Mouse (Mus musculus) regulatory T cell (primary cell): ENCODE measurements around the gene Cbarp.

ENCODE experiments used
- in situ Hi-C: fragments of 300-600 bp; cut with MboI, MseI; formaldehyde crosslinking; loops from one replicate; pipeline ENCODE4 v1.15.1; 2025; ENCODE audit warnings: high pct_unique_total_duplicates

The Cbarp gene

DNA sequence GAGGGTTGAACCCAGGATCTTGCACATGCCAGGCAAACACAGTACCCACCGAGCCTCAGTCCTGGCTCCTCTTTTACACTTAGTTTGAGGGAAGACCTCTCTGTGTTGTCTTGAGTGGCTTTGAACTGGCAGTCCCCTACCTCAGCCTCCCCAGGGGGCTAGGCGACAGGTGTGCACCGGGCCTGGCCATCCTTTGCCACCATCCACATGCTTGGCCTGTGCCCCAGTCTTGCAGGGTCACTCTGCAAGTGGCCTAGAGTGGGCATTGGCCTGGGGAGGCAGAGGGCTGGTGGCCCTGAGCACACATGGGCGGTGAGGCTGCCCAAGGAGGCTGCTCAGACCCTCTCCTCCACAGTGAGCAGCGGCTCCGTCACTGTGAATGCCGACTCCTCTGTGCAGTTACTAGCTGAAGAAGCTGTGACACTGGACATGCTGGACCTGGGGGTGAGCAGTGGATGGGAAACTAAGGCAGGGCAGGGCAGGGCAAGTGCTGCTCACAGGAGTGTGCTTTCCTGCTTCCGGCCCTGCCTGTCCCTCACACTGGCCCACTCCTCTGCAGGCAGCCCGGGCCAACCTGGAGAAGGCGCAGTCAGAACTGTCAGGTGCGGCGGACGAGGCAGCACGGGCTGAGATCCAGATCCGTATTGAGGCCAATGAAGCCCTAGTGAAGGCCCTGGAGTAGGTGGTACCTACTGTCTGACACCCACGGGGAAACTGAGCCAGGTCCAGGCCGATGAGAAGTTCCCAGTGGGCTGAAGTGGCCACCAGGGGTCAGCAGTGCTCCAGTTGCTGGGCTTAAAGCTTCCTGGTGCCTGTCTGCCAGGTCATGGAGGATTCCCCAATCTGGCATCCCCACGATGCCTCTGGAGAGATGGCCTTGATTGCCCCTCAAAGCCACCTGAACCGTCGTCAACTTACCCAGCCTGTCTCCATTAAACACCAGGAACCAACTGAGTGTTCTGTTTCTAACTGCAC is 4.5 kb upstream of the Cbarp start:
- in situ Hi-C loops = loop anchor here (5.0 kb wide), 1 partner anchor 158 kb away; the partner anchor contains the start of gene Cnn2

DNA sequence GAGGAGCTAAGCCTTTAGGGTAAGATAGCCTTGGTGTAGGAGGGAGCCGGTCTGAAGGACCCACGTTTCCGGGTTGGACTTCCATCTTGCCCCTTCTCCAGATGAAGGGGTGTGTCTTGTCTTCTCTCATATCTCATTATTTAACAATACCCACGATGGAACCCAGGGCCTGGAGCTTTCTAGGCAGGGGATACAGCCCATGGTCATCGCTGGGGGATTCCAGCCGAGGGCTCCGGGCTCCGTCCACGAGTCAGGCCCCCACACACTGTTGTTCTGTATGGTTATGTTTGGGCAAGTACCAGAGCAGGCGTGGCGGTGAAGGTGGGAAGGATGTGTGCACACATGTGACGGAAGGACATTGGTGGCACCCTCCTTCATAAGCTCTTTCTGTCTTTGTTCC is 3.5 kb upstream of the Cbarp start:
- in situ Hi-C loops = loop anchor here (5.0 kb wide), 1 partner anchor 157 kb away; the partner anchor contains the start of gene Cnn2

DNA sequence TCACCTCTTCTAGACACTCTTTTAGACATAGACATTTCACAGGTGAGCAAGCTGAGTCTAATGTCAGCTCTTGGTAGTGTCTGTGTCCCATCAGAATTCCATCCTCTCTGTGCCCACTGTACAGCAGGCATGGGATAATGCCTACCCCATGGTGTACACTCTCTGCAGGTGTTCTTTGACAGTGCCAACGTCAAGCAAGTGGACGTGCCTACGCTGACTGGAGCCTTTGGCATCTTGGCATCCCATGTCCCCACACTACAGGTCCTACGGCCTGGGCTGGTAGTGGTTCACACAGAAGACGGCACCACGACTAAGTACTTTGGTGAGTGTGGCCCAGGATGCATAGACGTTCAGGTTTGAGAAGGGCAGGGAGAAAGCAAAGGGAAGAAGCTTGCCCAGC is 3.0 kb upstream of the Cbarp start:
- in situ Hi-C loops = loop anchor here (5.0 kb wide), 1 partner anchor 156 kb away; the partner anchor contains the start of gene Cnn2

DNA sequence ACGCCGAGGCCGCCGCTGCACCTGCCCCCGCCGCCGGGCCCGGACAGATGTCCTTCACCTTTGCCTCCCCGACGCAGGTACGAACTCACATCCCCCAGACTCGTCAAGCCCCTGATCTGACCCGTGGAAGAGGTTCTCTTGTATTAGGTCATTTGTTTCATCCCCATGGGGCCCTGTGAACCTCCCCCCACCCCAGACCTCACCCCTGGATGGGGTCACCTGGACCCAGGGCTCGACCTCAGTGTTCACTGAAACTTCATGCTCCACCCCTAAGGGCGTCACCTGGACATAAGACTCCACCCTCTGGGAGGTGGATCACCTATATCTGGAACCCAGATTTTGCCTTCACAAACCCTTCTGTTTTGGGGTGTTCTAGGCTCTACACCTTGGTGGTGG is 1.9 kb upstream of the Cbarp start:
- in situ Hi-C loops = loop anchor here (5.0 kb wide), 1 partner anchor 155 kb away; the partner anchor contains the start of gene Cnn2

DNA sequence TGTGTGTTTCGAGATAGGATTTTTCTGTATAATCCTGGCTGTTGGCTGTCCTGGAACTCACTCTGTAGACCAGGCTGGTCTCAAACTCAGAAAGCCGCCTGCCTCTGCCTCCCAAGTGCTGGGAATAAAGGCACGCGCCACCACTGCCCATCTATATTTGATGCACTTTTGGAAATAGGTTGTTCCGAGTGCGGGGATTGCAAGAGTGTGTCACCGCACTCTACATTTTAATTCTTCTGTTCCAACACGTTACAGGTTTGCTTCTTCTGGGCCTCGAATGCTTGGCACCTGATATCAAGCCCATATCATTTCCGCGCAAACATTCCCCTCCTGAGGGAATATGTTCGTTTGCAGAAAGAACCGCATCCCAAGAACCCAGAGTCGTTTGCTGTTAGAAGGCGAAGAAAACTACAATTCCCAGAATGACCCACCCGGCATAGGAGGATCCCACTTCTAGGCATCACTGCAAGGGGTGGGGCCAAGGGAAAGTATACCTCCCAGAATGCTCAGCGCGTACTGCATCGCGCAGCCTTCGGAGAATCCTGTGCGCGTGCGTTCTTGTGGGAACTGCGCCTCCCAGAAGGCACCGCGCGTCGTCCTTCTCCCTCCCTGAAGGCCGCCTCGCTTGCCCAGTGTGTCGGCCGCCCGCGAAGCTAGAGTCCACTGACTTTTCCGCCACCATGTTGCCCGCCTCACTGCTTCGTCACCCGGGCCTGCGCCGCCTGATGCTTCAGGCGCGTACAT is 1.3 kb upstream of the Cbarp start:
- in situ Hi-C loops = loop anchor here (5.0 kb wide), 1 partner anchor 155 kb away; the partner anchor contains the start of gene Cnn2

DNA sequence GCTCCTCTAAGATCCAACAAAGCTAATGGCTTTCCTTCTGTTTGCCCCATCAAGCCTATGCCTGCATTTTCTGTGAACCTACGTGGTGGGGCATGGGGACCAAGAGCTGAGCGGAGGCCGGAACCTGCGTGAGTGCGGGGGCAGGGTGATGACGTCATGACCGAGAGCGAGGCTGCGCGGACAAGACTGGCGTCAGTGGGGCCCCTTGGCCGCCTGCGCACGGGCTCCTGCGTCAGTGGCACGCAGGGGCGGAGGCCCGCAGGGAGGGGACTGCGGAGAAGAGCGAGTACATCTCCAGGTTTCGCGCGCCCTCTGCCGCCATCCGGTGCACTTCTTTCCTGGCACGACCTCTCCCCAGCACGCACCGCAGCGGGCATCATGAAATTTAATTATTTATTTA is 608 bp upstream of the Cbarp start:
- in situ Hi-C loops = loop anchor here (5.0 kb wide), 1 partner anchor 154 kb away; the partner anchor contains the start of gene Cnn2

DNA sequence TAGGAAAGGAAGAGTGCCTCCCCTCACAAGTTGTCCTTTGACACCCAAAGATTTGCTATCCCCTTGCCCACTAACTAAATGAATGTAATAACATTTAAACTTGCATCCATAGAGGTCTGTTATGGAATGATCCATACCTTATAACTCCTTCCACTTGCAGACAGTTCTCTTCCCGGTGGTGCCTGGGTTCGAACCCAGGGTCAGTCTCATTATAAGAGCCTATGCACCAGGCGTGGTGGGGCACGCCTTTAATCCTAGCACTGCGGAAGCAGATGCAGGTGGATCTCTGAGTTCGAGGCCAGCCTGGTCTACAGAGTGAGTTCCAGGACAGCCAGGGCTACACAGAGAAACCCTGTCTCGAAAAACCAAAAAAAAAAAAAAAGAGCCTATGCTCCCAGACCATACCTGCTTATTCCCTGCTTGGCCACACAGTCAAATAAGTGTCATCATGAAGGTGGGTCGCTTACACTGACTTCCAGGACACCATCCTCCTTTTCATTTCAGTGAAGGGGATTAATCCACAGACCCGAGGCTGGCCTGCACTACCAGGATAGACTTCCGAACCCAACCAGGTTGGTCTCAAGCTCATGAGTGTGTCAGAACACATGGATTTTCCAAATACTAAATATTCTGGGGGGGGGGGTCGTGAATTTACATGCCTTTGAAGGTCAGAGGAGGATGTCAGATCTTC is 515 bp downstream of the Cbarp start:
- in situ Hi-C loops = loop anchor here (5.0 kb wide), 1 partner anchor 153 kb away; the partner anchor contains the start of gene Cnn2

DNA sequence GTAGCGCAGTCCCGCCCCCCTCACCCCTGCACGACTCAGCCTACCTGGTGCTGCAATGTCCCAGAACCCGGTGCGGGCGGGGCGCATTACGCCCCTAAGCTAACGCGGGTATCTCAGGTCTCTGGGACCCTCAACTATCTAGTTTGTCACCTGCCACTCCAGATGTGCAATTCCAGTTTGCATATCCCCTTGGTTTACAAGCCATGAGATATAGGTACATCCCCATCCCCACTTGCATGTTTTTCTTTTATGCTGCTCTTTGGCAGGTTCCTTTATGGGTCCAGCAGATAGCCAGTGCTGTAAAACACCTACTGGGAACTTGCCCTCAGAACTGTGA is 1.2 kb downstream of the Cbarp start:
- in situ Hi-C loops = no loop called here

DNA sequence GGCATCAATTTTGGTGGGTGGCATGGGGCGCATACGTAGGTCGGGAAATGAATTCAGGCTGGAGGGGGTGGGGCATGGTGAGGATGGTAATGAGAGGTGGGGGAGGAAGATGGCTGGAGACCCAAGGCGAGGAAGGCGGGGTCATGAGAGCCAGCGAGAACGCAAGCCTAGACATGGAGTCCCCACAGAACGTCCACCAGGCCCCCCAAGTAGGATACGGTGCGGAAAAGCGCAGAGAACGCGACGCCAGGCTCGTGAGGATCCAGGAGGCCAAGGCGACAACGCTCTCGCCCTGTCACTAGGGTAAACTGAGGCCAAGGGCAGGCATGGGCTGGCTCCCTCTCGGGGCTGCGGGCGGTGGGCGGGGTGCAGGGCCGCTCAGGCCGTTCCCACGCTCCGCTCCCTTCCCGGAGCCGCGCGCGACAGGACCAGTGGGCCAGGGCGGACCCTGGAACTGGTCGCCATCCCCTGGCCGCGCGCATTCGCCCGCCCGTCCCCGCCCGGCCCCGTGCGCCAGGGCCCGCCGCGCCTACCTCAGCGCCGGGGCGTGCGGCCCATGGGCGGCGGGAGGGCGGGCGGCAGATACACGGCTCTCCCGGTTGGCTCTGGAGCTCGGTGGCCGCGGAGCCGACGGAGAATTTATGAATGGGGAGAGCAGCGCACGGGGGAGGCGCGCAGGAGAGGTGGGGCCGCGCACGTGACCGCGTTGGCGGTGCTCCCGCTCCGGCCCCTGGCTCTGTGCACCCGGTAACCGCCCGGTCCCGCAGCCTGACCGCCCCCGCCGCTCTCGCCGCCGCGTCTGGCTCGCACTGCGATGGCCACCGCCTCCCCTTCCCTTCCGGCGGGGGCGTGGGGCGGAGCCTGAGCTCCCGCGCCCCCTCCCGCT is 1.8 kb downstream of the Cbarp start, which contains the start of gene Atp5d:
Gene Atp5d, plus strand, starts transcription at position 80 of the 886 bp plus-strand sequence.
- in situ Hi-C loops = no loop called here

DNA sequence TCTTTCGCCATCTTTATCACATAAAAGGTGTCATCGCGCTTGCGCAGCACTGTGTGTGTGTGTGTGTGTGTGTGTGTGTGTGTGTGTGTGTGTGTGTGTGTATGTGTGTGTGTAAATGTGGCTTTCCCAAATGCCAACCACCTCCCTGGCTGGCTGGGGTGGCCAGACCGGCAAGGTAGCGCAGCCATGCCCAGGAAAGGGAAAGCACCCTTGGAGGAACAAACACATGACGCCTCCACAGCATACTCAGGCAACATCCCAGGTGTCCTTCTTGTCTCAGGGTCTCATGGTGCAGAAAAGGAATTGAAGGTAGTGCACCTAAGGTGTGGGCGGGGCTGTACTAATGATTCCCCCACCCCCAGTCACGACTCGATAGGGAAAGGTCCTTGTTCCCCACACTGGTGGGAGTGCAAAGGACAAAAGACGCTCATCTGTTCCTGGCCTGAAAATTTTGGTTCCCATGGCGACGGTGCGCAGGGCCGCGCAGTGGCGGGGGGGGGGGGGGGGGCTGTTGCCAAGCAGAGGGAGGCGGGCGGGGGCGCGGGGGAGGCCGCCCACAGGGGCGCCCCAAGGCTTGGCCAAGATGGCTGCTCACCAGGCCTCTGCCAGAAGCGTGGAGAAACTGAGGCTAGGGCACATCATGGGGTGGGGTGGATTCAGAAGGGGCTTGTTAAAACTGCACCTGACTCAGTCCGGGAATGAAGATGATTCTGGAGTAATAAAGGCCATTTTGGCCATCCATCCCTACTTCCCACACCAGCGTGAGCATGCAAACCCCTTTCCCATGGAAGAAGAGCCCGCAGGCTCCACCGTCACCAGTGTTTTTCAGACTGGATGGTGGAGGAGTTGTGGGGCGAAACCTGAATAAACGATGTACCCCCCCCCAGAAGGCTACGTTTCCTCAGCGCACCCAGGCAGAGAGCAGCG is 2.7 kb downstream of the Cbarp start:
- in situ Hi-C loops = no loop called here

DNA sequence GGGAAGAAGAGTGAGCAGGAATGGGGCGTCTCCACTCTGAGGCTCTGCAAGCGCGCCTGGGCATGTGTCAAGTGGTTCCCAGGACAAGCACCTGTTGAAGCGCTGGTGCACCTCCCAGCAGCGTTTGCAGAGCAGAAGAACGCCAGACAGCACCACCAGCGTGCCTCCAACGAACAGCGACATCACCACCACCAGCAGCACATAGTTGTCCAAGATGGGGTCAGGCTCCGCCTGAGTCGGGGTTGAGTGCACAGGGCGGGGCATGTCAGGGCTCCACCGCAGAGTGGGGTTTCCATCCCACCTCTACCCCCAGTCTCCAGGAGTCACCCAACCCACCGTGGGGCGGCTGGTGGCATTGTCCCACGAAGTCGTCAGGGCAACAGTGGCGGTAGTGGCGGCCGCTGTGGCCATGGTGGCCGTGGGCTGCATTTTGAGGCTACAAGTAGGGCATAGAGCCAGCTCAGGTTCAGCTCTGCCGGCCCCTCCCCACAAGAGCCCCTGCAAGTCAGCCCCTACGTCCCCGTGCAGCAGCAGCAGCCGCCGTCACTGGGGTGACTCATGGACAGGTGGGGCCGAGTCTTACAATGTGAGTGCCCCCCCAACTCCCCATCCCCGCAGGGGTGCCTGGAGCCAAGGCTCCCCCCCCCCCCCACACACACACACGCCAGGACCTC is 3.5 kb downstream of the Cbarp start:
- in situ Hi-C loops = no loop called here

DNA sequence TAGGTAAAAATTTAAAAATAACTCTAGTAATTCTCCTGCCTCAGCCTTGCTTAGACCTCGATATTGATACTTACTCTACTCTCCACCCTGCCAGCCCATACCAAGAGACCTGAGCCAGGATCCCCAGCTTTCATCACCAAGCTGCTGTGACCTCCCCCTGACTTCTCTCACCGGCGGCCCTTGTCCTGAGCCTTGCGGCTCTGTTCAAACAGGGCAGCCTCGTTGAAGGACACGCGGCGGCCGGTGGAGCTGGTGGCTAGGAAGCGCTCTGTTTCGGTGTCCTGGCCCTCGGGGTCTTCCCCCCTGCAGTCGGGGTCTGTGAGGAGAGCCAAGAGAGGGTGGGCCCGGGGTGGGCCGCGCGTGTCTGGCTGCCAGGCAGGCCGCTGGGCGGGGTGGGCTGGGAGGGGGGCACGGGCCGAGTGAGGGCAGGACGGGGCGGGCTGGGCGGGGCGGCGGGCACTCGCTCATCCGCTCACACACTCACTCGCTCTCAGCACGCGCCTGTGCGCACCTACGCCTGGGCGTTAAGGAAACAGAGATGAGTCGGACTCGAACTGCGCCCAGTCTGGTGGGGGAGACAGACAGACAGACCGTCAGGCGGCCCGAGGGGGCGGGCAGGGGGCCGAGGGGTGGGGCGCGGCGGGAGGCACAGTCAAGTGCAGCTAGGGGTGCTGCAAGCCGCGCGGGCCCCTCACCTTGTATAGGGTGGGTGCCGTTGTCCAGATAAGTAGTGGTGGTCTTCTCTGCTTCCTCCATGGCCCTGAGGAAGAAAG is 4.3 kb downstream of the Cbarp start:
- in situ Hi-C loops = no loop called here

DNA sequence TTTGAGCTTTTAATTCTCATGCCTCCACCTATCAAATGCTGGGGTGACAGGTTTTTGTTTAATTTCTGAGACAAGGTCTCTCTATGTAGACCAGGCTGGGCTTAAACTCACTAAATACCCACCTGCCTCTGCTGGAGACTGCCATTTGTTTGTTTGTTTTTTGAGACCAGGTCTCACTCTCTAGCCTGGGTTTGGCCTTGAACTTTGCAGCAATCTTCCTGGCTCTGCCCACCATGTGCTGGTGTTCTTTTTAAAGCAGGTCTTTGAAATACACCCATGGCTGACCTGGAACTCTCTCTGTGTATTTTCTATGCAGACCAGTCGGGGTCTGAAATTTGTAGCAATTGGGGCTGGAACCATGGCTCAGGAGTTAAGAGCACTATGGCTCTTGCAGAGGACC is 5.0 kb downstream of the Cbarp start:
- in situ Hi-C loops = no loop called here

DNA sequence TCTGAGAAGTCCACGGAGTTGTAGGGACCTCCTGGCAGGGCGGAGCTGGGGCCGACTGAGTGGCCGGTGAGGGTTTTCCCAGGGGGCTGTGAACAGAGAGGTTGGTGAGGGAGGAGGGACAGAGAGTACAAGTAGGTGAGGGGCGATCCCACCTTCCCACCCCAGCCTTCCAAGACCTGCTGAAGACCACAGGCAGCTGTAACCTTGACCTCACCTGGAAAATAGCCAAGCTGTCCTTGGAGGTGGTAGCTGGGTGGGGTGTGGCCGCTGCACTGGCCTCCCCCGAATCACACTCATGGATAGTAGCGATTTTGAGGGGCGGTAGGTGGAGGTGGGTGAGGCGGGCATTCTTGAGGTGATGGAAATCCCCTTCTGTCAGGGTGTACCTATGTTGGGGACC is 5.5 kb downstream of the Cbarp start:
- in situ Hi-C loops = no loop called here

DNA sequence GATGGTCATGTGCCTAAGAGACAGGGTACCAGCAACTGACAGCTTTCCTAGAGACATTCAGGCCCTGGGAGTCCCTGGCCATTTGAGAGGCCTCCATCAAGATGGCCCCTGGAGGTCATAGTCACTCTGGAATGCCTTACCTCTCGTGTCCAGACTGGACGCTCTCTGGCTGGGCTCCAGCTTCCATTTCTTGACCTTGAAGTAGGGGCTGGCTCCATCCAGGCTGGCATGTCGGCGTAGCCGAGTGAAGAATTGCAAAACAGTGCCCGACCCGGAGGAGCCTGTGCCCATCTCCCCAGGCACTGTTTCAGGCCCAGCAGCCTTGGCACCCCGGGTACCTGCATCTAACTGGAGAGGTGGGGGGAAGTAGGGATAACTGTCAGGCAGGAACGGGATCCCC is 6.2 kb downstream of the Cbarp start:
- in situ Hi-C loops = no loop called here

DNA sequence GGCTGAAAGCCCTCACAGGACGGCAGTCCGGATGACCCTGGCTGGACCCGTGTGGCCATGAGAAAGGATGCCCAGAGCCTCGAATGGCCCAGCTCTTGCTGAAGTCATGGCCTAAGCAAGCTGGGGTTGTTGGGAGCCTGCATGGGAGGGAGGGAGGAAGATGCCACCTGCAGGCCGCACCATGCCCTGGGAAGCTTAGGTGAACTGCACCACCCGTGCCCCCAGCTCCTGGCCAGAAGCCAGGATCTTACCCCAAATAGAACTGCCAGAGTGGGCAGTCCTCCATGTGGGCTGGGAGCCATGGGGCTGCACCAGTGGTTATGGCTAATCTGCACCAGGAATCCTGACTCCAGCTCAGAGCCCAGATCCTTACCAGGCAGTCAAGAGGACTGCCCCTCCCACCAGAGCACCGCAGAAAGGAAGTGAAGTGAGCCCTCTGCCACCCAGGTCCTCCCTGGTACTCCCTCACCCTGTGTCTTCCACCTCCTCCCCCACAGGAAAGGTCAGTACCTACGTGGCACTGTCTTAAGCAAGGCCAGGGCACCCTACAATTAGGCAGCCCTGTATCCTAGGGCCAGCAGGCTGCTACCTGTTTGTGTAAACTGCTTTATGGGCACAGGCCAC is 7.3 kb downstream of the Cbarp start:
- in situ Hi-C loops = no loop called here

DNA sequence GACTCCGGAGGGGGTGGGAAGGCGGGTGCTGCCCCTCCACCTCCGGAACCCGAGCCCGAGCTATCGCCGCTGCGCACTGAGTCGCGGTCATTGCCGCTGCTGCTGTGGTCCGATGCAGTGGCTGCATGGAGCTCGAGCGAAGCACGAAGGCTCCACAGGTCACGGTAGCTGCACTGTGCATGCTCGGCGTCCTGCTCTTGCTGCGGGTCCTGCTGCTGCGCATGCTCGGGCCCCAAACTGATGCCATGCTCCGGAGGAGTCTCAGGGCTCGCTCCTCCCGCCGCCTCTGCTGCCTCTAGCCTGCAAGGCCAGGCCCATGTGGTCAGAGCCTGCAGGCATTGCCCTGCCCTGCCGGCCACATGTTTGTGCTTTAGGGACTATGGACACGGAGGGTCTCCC is 8.7 kb downstream of the Cbarp start:
- in situ Hi-C loops = no loop called here
